Mouse (Mus musculus) hindbrain, embryonic 12.5 days (tissue): Measurements from ENCODE around the gene Bmpr2. TPM values are rescaled to one million over a fixed set of nuclear protein-coding genes. Genes with fewer than 3 reads are reported as not detected.

Experiments
- ATAC-seq: fragments of 200-750 bp; cut with Nextera tagmentation; 2 replicates; pipeline ENCODE4 v1.8.0; 2017; ENCODE audit warnings: moderate TSS enrichment; ENCODE audit not compliant: low FRiP score
- H3K27ac ChIP-seq: fragments of 300-500 bp; sonication (generic); 2 replicates; pipeline ENCODE4 v1.5.1; 2016; ENCODE audit warnings: mild to moderate bottlenecking
- H3K27me3 ChIP-seq: fragments of 300-500 bp; sonication (generic); 2 replicates; pipeline ENCODE4 v1.6.1; 2016; ENCODE audit warnings: mild to moderate bottlenecking
- H3K36me3 ChIP-seq: fragments of 300-500 bp; sonication (generic); 2 replicates; pipeline ENCODE4 v1.6.1; 2016; ENCODE audit warnings: mild to moderate bottlenecking
- H3K4me1 ChIP-seq: fragments of 300-500 bp; sonication (generic); 2 replicates; pipeline ENCODE4 v1.6.1; 2016
- H3K4me2 ChIP-seq: fragments of 300-500 bp; sonication (generic); replicated peaks from 2 replicates; pipeline ENCODE4 v1.6.1; 2016; ENCODE audit warnings: mild to moderate bottlenecking
- H3K4me3 ChIP-seq: fragments of 300-500 bp; sonication (generic); 2 replicates; pipeline ENCODE4 v1.5.1; 2016; ENCODE audit warnings: mild to moderate bottlenecking
- H3K9ac ChIP-seq: fragments of 300-500 bp; sonication (generic); 2 replicates; pipeline ENCODE4 v1.6.1; 2016; ENCODE audit warnings: mild to moderate bottlenecking, moderate library complexity
- H3K9me3 ChIP-seq: fragments of 300-500 bp; sonication (generic); replicated peaks from 2 replicates; pipeline ENCODE4 v1.6.1; 2016; ENCODE audit warnings: mild to moderate bottlenecking
- WGBS: fragments of 180-500 bp; shearing (Covaris S2); methylation state at CpG from one replicate; pipeline ENCODE4 v1.1.7; 2016; 5-methylcytosine and 5-hydroxymethylcytosine counted together
- polyA plus RNA-seq: library from polyadenylated mRNA; unstranded; fragments of >200 nt; fragmentation: Nextera tagmentation; extraction: Ambion mirVana; gene quantifications from 2 replicates; pipeline ENCODE4 v1.2.1, GENCODE M21; 2016

The Bmpr2 gene
- polyA plus RNA-seq, 1 experiment from 2014 or later, result 13.7 TPM

DNA sequence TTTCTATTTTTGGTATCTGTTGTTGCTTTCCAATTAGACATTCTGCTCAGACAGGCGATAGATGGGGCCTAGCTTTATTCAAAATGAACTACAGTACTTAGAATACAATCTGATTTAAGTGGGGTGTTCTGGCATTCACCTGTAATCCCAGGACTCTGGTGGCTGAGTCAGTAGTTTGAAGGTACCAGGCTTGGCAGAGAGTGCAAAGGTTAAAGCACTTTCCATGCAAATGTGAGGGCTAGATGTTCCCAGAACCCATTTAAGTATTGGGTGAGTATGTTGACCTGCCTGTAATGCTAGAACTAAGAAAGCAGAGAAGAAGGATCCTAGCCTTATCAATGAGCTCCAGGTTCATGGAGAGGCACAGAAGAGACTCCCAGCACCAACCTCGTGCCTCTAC, 142.7 kb downstream of the Bmpr2 start:
- H3K4me2 ChIP-seq, result no peak overlapping the region
- H3K36me3 ChIP-seq, result no peaks in the 10 kb centered on the region
- H3K27me3 ChIP-seq, result no peaks in the 10 kb centered on the region
- no peak overlapping the region for H3K4me3 ChIP-seq
- H3K9me3 ChIP-seq, result no peaks in the 10 kb centered on the region
- no peak for ATAC-seq
- H3K4me1 ChIP-seq, result no peaks in the 10 kb centered on the region
- H3K9ac ChIP-seq, result no peak overlapping the region
- no peak overlapping the region for H3K27ac ChIP-seq
- WGBS, result 84% methylated on average over 2 of the region's 2 CpGs

DNA sequence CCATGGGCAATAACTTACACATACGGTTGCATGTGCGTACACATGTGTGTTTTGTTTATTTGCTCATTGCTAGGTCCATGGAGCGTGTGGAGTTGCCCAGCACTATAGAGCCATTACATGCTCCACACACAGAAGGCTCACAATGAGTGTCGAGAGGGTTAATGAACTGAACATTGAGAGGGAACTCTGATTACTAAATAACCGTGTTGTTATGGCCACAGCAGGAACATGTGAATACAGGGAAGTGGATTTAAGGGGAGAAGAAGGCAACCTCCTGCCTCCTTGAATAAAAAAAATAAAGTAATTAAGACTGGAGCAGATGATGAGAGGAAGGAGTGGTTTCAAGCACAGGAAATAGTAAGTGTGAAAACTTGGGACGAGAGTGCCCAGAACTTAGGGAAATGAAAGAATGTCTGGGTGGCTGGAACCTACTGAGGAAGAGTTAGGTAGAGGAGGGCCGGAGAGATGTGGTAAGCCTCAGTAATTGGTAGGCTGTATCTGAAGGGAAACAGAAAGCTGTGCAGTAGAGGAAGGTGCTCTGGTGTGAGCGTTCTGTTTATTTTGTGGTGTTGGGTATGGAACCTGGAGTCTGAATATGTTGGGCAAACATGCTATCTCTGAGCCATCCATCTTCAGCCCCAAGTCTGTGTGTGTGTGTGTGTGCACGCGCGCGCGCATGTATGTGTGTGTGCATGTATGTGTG, 143.8 kb downstream of the Bmpr2 start:
- 91% methylated on average over 13 of the region's 13 CpGs for WGBS
- H3K4me2 ChIP-seq, result no peak overlapping the region
- ATAC-seq, result no peak
- no peaks in the 10 kb centered on the region for H3K4me1 ChIP-seq
- H3K27me3 ChIP-seq, result no peaks in the 10 kb centered on the region
- no peaks in the 10 kb centered on the region for H3K36me3 ChIP-seq
- no peak overlapping the region for H3K27ac ChIP-seq
- no peaks in the 10 kb centered on the region for H3K9me3 ChIP-seq
- H3K9ac ChIP-seq, result no peak overlapping the region
- no peak overlapping the region for H3K4me3 ChIP-seq

GRCm38 (mm10) chr1:59907700-59908099, 144.5 kb downstream of the Bmpr2 start:
- 38% methylated on average over 2 of the region's 2 CpGs for WGBS
- Histone ChIP-seq H3K27me3 (no peaks in the 10 kb centered on the region), H3K9me3 (no peaks in the 10 kb centered on the region), H3K9ac (no peak overlapping the region), H3K4me2 (no peak overlapping the region), H3K27ac (no peak overlapping the region), H3K4me1 (no peaks in the 10 kb centered on the region), H3K4me3 (no peak overlapping the region), H3K36me3 (no peaks in the 10 kb centered on the region)
- no peak for ATAC-seq

GRCm38 (mm10) chr1:59910941-59911340, 147.7 kb downstream of the Bmpr2 start:
- H3K27me3 ChIP-seq, result no peaks in the 10 kb centered on the region
- no peaks in the 10 kb centered on the region for H3K36me3 ChIP-seq
- WGBS, result 88% methylated on average over 1 of the region's 1 CpGs
- no peak overlapping the region for H3K4me3 ChIP-seq
- no peaks in the 10 kb centered on the region for H3K9me3 ChIP-seq
- H3K9ac ChIP-seq, result no peak overlapping the region
- no peak overlapping the region for H3K4me2 ChIP-seq
- peaks cover 19% of the 10 kb centered on the region for H3K4me1 ChIP-seq
- ATAC-seq, result no peak
- no peak overlapping the region for H3K27ac ChIP-seq

DNA sequence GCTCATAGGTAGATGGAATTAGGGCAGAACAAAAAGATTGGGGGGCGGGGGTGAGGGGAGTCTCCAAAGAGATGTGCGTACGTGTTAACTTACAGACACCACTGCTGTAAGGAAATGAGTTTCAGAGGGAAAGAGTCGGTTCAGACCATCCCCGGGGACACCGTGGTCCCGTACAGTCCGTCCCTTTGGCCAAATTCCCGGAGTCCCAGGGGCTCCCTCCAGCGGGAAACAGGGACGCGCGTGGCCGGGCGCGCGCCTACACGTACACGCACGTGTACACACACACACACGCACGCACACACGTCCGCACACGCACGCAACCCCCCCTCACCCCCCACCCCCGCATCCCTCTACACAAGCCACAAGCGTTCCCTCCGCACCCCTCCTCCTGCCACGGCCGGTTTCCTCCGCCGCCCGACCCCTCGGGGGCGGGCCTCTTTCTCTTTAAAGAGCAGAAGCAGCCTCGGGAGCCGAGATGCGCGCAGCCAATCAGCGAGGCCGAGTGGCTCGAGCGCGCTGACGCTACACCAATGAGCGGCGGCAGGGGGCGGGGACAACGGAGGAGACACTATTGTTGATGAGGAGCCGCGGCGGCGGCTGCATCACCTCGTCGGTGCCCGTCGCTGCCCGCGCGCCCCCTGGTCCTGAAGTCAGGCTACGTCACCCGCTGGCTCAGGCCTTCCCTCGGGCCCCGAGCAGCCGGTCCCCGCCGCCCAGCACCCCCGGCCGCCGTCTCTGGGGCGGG, 149.4 kb downstream of the Bmpr2 start, which contains the start of gene Fam117b:
Gene Fam117b (plus strand): TSS at position 594 of the 745 bp plus-strand sequence.
- Histone ChIP-seq H3K4me3 (peak within 1 kb of the TSS; percentile 99), H3K9ac (peak within 1 kb of the TSS; percentile 99), H3K36me3 (no peaks in the 10 kb centered on the region), H3K4me1 (peaks cover 20% of the 10 kb centered on the region), H3K4me2 (peak within 1 kb of the TSS; percentile 83), H3K27ac (peak within 1 kb of the TSS; percentile 98), H3K9me3 (no peaks in the 10 kb centered on the region), H3K27me3 (no peaks in the 10 kb centered on the region)
- ATAC-seq, result peak; percentile 97
- under 1% methylated on average over 63 of the region's 72 CpGs for WGBS

DNA sequence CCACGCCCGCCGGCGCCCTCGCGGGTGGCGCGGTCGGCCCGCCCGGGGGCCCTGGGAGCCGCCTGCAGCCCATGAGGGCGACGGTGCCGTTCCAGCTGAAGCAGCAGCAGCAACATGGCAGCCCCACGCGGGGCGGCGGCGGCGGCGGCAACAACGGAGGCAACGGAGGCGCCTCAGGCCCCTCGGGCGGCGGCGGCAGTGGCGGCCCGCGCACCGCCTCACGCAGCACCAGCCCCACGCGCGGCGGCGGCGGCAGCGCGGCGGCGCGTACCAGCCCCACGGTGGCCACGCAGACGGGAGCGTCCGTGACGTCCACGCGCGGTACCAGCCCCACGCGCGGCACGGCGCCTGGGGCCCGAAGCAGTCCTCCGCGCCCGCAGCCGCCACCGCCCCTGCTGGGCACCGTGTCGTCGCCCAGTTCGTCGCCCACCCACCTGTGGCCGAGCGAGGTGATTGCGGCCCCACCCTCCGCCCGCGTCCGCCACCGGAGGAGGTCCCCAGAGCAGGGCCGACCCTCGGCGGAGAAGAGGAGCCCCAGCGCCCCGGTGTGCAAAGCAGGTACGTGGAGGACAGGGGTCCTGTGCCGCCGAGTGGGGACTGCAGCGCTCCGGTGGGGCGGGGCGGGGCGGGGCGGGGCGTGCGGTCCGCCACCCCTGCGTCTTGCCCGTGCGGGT, 150.1 kb downstream of the Bmpr2 start:
- Histone ChIP-seq H3K4me1 (peaks cover 23% of the 10 kb centered on the region), H3K4me2 (peak overlapping the region; percentile 83), H3K9me3 (no peaks in the 10 kb centered on the region), H3K27ac (peak overlapping the region; percentile 98), H3K4me3 (peak overlapping the region; percentile 99), H3K9ac (peak overlapping the region; percentile 99), H3K36me3 (no peaks in the 10 kb centered on the region), H3K27me3 (no peaks in the 10 kb centered on the region)
- under 1% methylated on average over 76 of the region's 98 CpGs for WGBS
- peak; percentile 65 for ATAC-seq

- H3K4me2 ChIP-seq, result peak overlapping the region; percentile 83
- peak overlapping the region; percentile 99 for H3K9ac ChIP-seq
- WGBS, result 4% methylated on average over 12 of the region's 12 CpGs
- ATAC-seq, result no peak
- H3K9me3 ChIP-seq, result no peaks in the 10 kb centered on the region
- H3K4me1 ChIP-seq, result peaks cover 23% of the 10 kb centered on the region
- H3K36me3 ChIP-seq, result no peaks in the 10 kb centered on the region
- H3K27me3 ChIP-seq, result no peaks in the 10 kb centered on the region
- H3K27ac ChIP-seq, result peak overlapping the region; percentile 98
- peak overlapping the region; percentile 99 for H3K4me3 ChIP-seq
These were observed 150.6 kb downstream of the Bmpr2 start for GRCm38 (mm10) chr1:59913869-59914225.

DNA sequence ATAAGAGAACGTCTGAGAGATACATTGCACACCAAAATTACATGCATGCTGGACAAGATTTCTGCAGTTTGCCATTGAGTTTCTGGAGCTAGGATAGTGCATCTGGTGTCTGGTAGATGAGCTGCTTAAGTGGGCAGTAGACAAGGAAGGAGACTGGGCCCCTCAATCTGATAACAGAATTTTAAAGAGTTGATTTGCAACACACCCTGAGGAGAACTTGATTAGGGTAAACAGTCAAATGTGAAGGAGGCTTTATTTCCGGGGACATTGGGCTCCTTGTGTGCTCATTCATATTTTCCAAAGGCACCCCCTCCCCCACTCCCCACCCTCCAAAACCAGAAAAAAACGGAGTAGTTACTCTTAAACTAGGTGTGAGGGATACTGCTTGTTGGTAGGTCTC, 151.6 kb downstream of the Bmpr2 start:
- Histone ChIP-seq H3K27ac (no peak overlapping the region), H3K36me3 (no peaks in the 10 kb centered on the region), H3K9ac (peak overlapping the region; percentile 99; the same call in 1 of the 2 replicates), H3K4me2 (peak overlapping the region; percentile 83), H3K9me3 (no peaks in the 10 kb centered on the region), H3K27me3 (no peaks in the 10 kb centered on the region), H3K4me3 (peak overlapping the region; percentile 99; the same call in 1 of the 2 replicates), H3K4me1 (peaks cover 23% of the 10 kb centered on the region)
- 75% methylated on average over 3 of the region's 3 CpGs for WGBS
- ATAC-seq, result no peak

GRCm38 (mm10) chr1:59915843-59916610, 152.8 kb downstream of the Bmpr2 start:
- H3K36me3 ChIP-seq, result no peaks in the 10 kb centered on the region
- H3K27me3 ChIP-seq, result no peaks in the 10 kb centered on the region
- H3K4me2 ChIP-seq, result no peak overlapping the region
- ATAC-seq, result no peak
- WGBS, result 80% methylated on average over 10 of the region's 10 CpGs
- H3K27ac ChIP-seq, result no peak overlapping the region
- H3K4me3 ChIP-seq, result no peak overlapping the region
- H3K4me1 ChIP-seq, result peaks cover 23% of the 10 kb centered on the region
- no peak overlapping the region for H3K9ac ChIP-seq
- H3K9me3 ChIP-seq, result no peaks in the 10 kb centered on the region

DNA sequence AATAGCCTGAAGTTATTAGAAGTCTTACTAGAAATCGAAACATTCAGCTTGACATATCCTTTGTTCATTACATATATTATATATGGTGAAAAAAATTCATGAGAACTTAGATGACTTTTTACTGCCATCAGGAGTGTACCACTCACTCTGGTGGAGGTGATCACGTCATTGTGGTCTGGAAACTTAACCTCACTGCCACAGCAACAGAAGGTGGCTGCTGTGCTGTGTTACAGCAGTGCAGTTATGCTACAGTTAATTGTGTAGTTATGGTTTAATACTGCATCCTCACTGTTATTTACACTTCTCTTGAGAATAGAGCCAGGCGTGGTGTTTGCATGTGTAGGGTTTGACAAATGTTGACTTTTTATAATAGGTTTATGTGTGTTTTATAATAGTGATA, 154.2 kb downstream of the Bmpr2 start:
- 81% methylated on average over 3 of the region's 3 CpGs for WGBS
- Histone ChIP-seq H3K27me3 (no peaks in the 10 kb centered on the region), H3K4me1 (peaks cover 23% of the 10 kb centered on the region), H3K4me3 (no peak overlapping the region), H3K27ac (no peak overlapping the region), H3K36me3 (no peaks in the 10 kb centered on the region), H3K4me2 (no peak overlapping the region), H3K9me3 (no peaks in the 10 kb centered on the region), H3K9ac (no peak overlapping the region)
- no peak for ATAC-seq

DNA sequence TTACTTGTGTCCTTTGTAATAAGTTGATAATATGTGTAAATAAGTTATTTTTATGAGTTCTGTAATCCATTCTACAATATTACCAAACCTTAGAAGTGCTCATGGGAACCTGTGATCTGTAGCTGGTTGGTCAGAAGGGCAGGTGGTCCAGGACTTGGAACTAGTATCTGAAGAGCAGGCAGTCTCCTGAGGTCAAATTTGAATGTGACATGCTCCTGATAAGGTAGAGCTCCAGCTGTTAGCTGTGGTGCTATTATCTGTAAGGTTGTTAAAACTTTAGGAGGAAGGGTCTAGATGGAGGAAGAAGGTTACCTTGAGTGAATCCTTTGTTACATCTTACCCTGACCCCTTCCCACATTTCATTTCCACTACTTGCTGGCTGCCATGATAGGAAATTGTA, 154.9 kb downstream of the Bmpr2 start:
- Histone ChIP-seq H3K36me3 (no peaks in the 10 kb centered on the region), H3K4me2 (no peak overlapping the region), H3K4me3 (no peak overlapping the region), H3K4me1 (peaks cover 23% of the 10 kb centered on the region), H3K9ac (no peak overlapping the region), H3K9me3 (no peaks in the 10 kb centered on the region), H3K27me3 (no peaks in the 10 kb centered on the region), H3K27ac (no peak overlapping the region)
- ATAC-seq, result no peak

DNA sequence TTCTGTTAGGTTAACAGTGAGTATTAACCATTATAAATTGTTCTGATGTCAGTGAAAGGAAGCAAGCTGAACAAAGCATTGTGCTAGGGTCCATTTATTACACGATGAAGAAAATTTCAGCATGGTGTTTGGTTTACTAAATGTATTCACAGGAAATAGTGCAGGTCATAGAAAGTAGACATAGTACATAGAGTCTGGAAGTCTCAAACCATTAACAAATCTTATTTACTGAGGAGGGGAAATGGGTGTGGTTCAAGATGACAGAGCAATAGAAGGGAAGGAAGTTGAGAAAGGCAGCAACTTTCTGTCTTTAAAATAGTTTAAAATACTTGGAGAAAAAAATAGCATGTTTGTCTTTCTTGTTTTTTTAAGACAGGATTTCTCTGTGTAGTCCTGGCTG, 160.0 kb downstream of the Bmpr2 start:
- Histone ChIP-seq H3K9ac (no peak overlapping the region), H3K27me3 (no peaks in the 10 kb centered on the region), H3K9me3 (no peaks in the 10 kb centered on the region), H3K4me2 (no peak overlapping the region), H3K27ac (no peak overlapping the region), H3K36me3 (no peaks in the 10 kb centered on the region), H3K4me3 (no peak overlapping the region), H3K4me1 (peaks cover 2% of the 10 kb centered on the region; the same call in 1 of the 2 replicates)
- 80% methylated on average over 1 of the region's 1 CpGs for WGBS
- no peak for ATAC-seq
